Mouse (Mus musculus): ENCODE results near the gene Ift74. TPM values are rescaled to one million over a fixed set of nuclear protein-coding genes. Genes with fewer than 3 reads are reported as not detected.
"Not testable (repeated sequence)": the region's sequence is repeated elsewhere in the genome, so short reads cannot be mapped to it uniquely, and the experiment has no call there.

The Ift74 gene
- polyA plus RNA-seq, 1 experiment from 2014 or later: 59.8 TPM

DNA sequence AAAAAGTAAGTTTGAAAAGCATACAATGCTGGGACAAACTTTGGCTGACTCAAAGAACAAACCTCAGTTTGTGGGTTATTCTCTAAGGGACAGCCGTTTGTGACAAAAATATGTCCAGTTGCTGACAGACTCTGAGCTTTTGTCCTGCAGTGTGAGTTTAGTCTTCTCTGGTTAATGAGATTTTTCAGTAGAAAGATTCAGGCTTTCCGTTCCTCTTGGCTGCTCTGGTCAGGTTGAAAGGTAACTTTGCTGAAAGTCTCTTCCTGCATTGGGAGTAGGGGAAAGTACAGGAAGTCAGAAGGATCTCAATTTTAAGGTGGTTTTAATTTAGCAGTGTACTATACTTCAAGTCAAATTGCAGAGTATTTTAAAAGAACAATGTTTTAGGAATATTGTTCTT lies 8.7 kb upstream of the Ift74 start:
- Histone ChIP-seq H3K4me2 (ENCODE audit: low read depth, severe bottlenecking) (no peak overlapping the region), H3K27me3 (ENCODE audit: control insufficient read depth, insufficient read depth, low read length) (no peaks in the 10 kb centered on the region), H3K36me3 (ENCODE audit: control insufficient read depth, insufficient read depth, low read length) (no peaks in the 10 kb centered on the region), H3K9ac (ENCODE audit: low read length) (no peak overlapping the region), H3K4me1 (ENCODE audit: control insufficient read depth, insufficient read depth, low read length) (no peaks in the 10 kb centered on the region), H3K27ac (replicated peaks; ENCODE audit: low read depth, low read length) (no peak overlapping the region), H3K9me3 (ENCODE audit: control insufficient read depth, low read length) (no peaks in the 10 kb centered on the region), H3K4me3 (ENCODE audit: low read depth, low read length) (no peak overlapping the region)
- DNase-seq (ENCODE audit: low spot score) (no peak), ATAC-seq (ENCODE audit: insufficient number of reproducible peaks, low FRiP score, low TSS enrichment, low read depth) (no peak)
- 93% methylated on average over 2 of the region's 2 CpGs for WGBS

DNA sequence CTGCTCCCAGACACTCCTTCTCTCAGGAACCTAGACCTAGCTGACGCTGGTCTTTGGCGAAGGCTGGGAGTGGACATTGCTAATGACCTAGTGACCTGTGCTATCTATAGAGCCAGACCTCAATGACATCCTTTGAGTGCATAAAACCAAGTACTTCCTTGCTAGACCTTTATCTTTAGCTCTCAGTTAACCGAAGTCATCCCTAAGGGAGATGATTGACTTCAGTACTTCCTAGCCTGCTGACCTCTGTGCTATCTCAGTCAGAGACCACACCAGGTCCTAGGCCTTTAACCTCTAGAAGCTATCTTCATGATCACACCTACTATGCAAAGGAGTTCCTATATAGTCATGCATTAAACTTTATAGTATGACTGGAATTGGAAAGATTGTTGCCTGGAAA lies 4.0 kb upstream of the Ift74 start:
- Histone ChIP-seq H3K4me1 (ENCODE audit: control insufficient read depth, insufficient read depth, low read length) (no peaks in the 10 kb centered on the region), H3K27ac (replicated peaks; ENCODE audit: low read depth, low read length) (no peak overlapping the region), H3K9me3 (ENCODE audit: control insufficient read depth, low read length) (no peaks in the 10 kb centered on the region), H3K27me3 (ENCODE audit: control insufficient read depth, insufficient read depth, low read length) (no peaks in the 10 kb centered on the region), H3K36me3 (ENCODE audit: control insufficient read depth, insufficient read depth, low read length) (no peaks in the 10 kb centered on the region), H3K4me3 (ENCODE audit: low read depth, low read length) (no peak overlapping the region), H3K9ac (ENCODE audit: low read length) (no peak overlapping the region), H3K4me2 (ENCODE audit: low read depth, severe bottlenecking) (no peak overlapping the region)
- DNase-seq (ENCODE audit: low spot score) (no peak), ATAC-seq (ENCODE audit: insufficient number of reproducible peaks, low FRiP score, low TSS enrichment, low read depth) (no peak)
- WGBS: 91% methylated on average over 3 of the region's 3 CpGs

DNA sequence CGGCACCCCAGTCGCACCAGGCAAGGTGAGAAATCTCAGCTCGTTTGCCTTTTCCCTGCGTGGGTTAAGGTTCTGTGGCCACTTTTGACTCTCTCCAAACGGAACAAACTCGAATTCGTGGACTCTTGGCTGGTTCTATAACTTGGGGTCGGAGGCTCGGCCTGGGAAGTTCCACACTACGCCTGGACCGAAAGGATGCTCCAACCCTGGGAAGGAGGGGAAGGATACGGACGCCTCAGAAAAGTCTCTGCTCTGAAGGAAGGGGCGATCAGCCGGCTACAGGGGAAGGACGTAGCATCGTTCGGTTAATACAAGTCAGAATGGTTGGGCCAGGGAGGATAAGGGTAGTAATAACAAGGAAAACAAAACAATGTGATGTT lies 326 bp downstream of the Ift74 start:
- Histone ChIP-seq H3K4me3 (ENCODE audit: low read depth, low read length) (peak overlapping the region; percentile 64), H3K4me2 (ENCODE audit: low read depth, severe bottlenecking) (peak overlapping the region; percentile 63), H3K4me1 (ENCODE audit: control insufficient read depth, insufficient read depth, low read length) (no peaks in the 10 kb centered on the region), H3K9ac (ENCODE audit: low read length) (peak overlapping the region; percentile 68), H3K27ac (replicated peaks; ENCODE audit: low read depth, low read length) (peak overlapping the region; percentile 64; the same call in 1 of the 2 replicates), H3K36me3 (ENCODE audit: control insufficient read depth, insufficient read depth, low read length) (no peaks in the 10 kb centered on the region), H3K27me3 (ENCODE audit: control insufficient read depth, insufficient read depth, low read length) (no peaks in the 10 kb centered on the region), H3K9me3 (ENCODE audit: control insufficient read depth, low read length) (no peaks in the 10 kb centered on the region)
- WGBS: under 1% methylated on average over 18 of the region's 18 CpGs
- peak; percentile 61 for ATAC-seq (ENCODE audit: insufficient number of reproducible peaks, low FRiP score, low TSS enrichment, low read depth)
- DNase-seq (ENCODE audit: low spot score): no peak

DNA sequence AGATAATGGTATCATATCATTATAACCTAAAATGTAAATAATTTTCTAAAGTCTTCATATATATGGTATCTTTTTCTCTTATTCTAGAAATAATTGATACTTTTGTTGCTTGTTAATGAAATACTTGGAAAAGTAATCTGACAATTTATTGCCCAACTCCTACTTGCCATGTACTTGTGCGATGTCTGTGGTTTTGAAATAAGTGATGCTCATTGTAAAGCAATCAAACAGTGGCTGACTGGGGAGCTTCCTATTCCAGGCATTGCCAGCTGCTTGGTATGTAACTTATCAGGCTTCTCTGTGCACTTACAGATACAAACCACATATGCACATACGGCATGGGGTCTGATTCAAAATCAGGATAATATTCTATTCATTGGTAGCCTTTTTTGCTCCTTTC lies 5.8 kb downstream of the Ift74 start:
- H3K9me3 ChIP-seq (ENCODE audit: control insufficient read depth, low read length): no peaks in the 10 kb centered on the region
- ATAC-seq (ENCODE audit: insufficient number of reproducible peaks, low FRiP score, low TSS enrichment, low read depth): no peak

DNA sequence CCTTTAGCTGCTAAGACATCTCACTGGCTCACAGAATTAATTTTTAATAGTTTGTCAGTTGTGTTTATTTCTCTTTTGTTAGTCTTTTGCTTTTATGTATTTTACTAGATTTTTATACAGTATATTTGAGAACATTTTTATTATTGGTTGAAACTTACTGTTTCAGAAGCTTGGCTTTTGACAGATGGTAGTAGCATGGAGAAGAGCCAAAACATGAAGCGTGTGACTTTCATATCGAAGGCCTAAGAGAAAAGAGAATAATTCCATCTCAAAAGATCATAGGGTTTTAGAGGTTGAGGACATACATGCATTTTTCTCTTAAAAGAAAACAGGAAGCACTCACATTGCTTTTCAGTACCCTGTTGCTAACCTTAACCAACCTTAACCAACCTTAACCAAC lies 28.9 kb downstream of the Ift74 start:
- Histone ChIP-seq H3K27me3 (ENCODE audit: control insufficient read depth, insufficient read depth, low read length) (no peaks in the 10 kb centered on the region), H3K9me3 (ENCODE audit: control insufficient read depth, low read length) (no peaks in the 10 kb centered on the region), H3K27ac (replicated peaks; ENCODE audit: low read depth, low read length) (no peak overlapping the region), H3K4me2 (ENCODE audit: low read depth, severe bottlenecking) (no peak overlapping the region), H3K36me3 (ENCODE audit: control insufficient read depth, insufficient read depth, low read length) (no peaks in the 10 kb centered on the region), H3K4me3 (ENCODE audit: low read depth, low read length) (no peak overlapping the region), H3K9ac (ENCODE audit: low read length) (no peak overlapping the region), H3K4me1 (ENCODE audit: control insufficient read depth, insufficient read depth, low read length) (no peaks in the 10 kb centered on the region)
- ATAC-seq (ENCODE audit: insufficient number of reproducible peaks, low FRiP score, low TSS enrichment, low read depth): no peak
- 95% methylated on average over 2 of the region's 2 CpGs for WGBS
- no peak for DNase-seq (ENCODE audit: low spot score)

More for the DNA sequence above, 5.8 kb downstream of the Ift74 start:
- Histone ChIP-seq H3K27me3 (ENCODE audit: control insufficient read depth, insufficient read depth, low read length) (no peaks in the 10 kb centered on the region), H3K9ac (ENCODE audit: low read length) (no peak overlapping the region), H3K4me3 (ENCODE audit: low read depth, low read length) (no peak overlapping the region), H3K4me1 (ENCODE audit: control insufficient read depth, insufficient read depth, low read length) (no peaks in the 10 kb centered on the region), H3K4me2 (ENCODE audit: low read depth, severe bottlenecking) (no peak overlapping the region), H3K36me3 (ENCODE audit: control insufficient read depth, insufficient read depth, low read length) (no peaks in the 10 kb centered on the region), H3K27ac (replicated peaks; ENCODE audit: low read depth, low read length) (no peak overlapping the region)
- WGBS: 89% methylated on average over 2 of the region's 2 CpGs
- DNase-seq (ENCODE audit: low spot score): no peak

DNA sequence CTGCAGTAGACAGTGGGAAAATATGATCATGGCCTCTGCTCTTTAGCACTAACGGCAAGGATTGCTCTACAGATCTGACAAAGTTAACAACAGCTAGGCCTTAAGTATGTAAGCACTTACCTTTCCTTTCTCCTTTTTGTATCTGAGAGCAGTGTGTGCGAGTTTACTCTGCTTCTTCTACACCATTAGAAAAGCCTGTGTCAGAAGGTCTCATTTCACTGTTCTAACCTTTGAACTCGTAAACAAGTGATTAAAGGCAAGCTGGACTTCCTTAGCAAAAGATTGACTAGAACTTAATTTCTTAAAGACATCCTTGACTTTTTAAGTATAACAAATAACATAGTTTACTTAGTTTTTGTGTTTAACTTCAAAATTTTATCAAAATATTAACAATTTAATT lies 35.6 kb downstream of the Ift74 start, which contains the start of gene Lrrc19:
Lrrc19 (minus strand) TSS at position 225 of the 400 bp plus-strand sequence.
- DNase-seq (ENCODE audit: low spot score) (no peak), ATAC-seq (ENCODE audit: insufficient number of reproducible peaks, low FRiP score, low TSS enrichment, low read depth) (no peak)
- Histone ChIP-seq H3K36me3 (ENCODE audit: control insufficient read depth, insufficient read depth, low read length) (no peaks in the 10 kb centered on the region; the same call in 1 of the 2 replicates), H3K27ac (replicated peaks; ENCODE audit: low read depth, low read length) (no peak within 1 kb of the TSS), H3K9me3 (ENCODE audit: control insufficient read depth, low read length) (no peaks in the 10 kb centered on the region), H3K9ac (ENCODE audit: low read length) (no peak within 1 kb of the TSS), H3K4me1 (ENCODE audit: control insufficient read depth, insufficient read depth, low read length) (no peaks in the 10 kb centered on the region), H3K27me3 (ENCODE audit: control insufficient read depth, insufficient read depth, low read length) (no peaks in the 10 kb centered on the region), H3K4me3 (ENCODE audit: low read depth, low read length) (no peak within 1 kb of the TSS), H3K4me2 (ENCODE audit: low read depth, severe bottlenecking) (no peak within 1 kb of the TSS)
- WGBS: 68% methylated on average over 3 of the region's 3 CpGs

DNA sequence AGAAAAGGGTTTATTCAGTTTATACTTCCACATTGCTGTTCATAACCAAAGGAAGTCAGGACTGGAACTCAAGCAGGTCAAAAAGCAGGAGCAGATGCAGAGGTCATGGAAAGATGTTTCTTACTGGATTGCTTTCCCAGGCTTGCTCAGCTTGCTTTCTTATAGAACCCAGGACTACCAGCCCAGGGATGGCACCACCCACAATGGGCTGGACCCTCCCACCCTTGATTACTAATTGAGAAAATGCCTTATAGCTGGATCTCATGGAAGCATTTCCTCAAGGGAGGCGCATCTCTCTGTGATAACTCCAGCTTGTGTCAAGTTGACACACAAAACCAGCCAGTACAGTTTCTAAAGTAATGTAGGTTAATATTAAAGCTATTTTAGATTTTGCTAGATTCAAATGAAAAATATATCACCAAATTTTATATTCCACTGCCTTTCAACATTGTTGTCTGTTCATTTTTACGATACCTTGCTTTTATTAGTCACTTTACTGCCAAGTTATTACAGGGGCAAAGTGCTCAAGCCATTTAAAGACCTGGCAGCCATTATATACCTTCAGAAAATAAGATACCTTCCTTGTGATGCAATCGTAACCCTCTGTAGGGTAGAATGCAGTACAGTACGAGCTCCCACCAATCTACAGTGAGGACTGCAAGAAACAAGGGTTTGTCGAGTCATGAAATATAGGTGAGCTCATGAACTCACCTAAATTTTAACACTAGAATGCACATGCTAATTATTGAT lies 36.3 kb downstream of the Ift74 start:
- not testable (repeated sequence) for H3K36me3 ChIP-seq (ENCODE audit: control insufficient read depth, insufficient read depth, low read length); H3K27me3 ChIP-seq (ENCODE audit: control insufficient read depth, insufficient read depth, low read length); H3K4me2 ChIP-seq (ENCODE audit: low read depth, severe bottlenecking); H3K27ac ChIP-seq (replicated peaks; ENCODE audit: low read depth, low read length); H3K4me1 ChIP-seq (ENCODE audit: control insufficient read depth, insufficient read depth, low read length); H3K4me3 ChIP-seq (ENCODE audit: low read depth, low read length); H3K9ac ChIP-seq (ENCODE audit: low read length); ATAC-seq (ENCODE audit: insufficient number of reproducible peaks, low FRiP score, low TSS enrichment, low read depth); DNase-seq (ENCODE audit: low spot score); H3K9me3 ChIP-seq (ENCODE audit: control insufficient read depth, low read length)
- WGBS: 83% methylated on average over 5 of the region's 5 CpGs

DNA sequence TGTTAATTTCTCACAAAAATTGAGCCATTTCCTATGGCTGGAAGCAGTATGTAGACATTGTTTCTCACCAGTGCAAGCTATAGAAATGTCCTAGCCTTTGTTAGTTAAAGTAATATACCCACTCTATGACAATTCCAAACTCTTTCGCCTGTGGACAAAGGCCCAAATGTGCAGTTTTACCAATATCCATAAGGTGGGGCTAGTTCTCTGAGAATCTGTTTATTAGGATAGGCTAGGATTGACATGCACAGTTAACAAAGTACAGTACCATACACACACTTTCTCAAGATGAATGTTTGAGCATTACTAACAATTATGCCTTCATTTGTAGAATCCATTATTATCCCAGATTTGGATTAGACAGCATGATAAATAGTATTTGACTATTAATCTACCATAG lies 55.4 kb downstream of the Ift74 start:
- Histone ChIP-seq H3K4me3 (ENCODE audit: low read depth, low read length) (no peak overlapping the region), H3K36me3 (ENCODE audit: control insufficient read depth, insufficient read depth, low read length) (no peaks in the 10 kb centered on the region), H3K27ac (replicated peaks; ENCODE audit: low read depth, low read length) (no peak overlapping the region), H3K4me1 (ENCODE audit: control insufficient read depth, insufficient read depth, low read length) (no peaks in the 10 kb centered on the region), H3K9me3 (ENCODE audit: control insufficient read depth, low read length) (no peaks in the 10 kb centered on the region), H3K9ac (ENCODE audit: low read length) (no peak overlapping the region), H3K4me2 (ENCODE audit: low read depth, severe bottlenecking) (no peak overlapping the region), H3K27me3 (ENCODE audit: control insufficient read depth, insufficient read depth, low read length) (no peaks in the 10 kb centered on the region)
- DNase-seq (ENCODE audit: low spot score): no peak
- ATAC-seq (ENCODE audit: insufficient number of reproducible peaks, low FRiP score, low TSS enrichment, low read depth): peak; percentile 47; the same call in 1 of the 2 replicates
- WGBS: 46% methylated on average over 1 of the region's 1 CpGs

DNA sequence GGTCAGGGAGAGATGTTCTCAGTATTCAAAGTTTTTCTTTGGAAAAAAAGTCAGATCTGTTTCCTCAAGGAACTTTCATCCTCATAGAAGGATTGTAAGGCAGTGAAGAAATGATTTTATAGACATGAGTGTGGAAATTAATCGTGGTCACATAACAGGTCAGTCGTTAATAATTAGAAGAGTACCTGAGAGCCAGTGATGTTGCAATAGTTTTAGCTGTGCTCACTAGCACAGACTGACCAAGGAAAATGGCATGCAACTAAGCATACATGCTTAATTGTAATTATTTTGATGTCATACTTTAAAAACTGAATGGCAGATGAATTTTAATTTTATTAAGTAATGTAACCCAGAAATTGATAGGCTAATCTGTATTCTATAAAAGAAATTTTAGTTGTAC lies 66.4 kb downstream of the Ift74 start:
- DNase-seq (ENCODE audit: low spot score) (no peak), ATAC-seq (ENCODE audit: insufficient number of reproducible peaks, low FRiP score, low TSS enrichment, low read depth) (no peak)
- H3K27ac ChIP-seq (replicated peaks; ENCODE audit: low read depth, low read length): no peak overlapping the region
- no peaks in the 10 kb centered on the region for H3K4me1 ChIP-seq (ENCODE audit: control insufficient read depth, insufficient read depth, low read length)
- H3K27me3 ChIP-seq (ENCODE audit: control insufficient read depth, insufficient read depth, low read length): no peaks in the 10 kb centered on the region
- H3K36me3 ChIP-seq (ENCODE audit: control insufficient read depth, insufficient read depth, low read length): no peaks in the 10 kb centered on the region
- no peaks in the 10 kb centered on the region for H3K9me3 ChIP-seq (ENCODE audit: control insufficient read depth, low read length)
- 91% methylated on average over 2 of the region's 2 CpGs for WGBS
- H3K4me3 ChIP-seq (ENCODE audit: low read depth, low read length): no peak overlapping the region
- H3K9ac ChIP-seq (ENCODE audit: low read length): no peak overlapping the region
- H3K4me2 ChIP-seq (ENCODE audit: low read depth, severe bottlenecking): no peak overlapping the region
